Mouse (Mus musculus): ENCODE measurements around the gene Foxd3.

DNA sequence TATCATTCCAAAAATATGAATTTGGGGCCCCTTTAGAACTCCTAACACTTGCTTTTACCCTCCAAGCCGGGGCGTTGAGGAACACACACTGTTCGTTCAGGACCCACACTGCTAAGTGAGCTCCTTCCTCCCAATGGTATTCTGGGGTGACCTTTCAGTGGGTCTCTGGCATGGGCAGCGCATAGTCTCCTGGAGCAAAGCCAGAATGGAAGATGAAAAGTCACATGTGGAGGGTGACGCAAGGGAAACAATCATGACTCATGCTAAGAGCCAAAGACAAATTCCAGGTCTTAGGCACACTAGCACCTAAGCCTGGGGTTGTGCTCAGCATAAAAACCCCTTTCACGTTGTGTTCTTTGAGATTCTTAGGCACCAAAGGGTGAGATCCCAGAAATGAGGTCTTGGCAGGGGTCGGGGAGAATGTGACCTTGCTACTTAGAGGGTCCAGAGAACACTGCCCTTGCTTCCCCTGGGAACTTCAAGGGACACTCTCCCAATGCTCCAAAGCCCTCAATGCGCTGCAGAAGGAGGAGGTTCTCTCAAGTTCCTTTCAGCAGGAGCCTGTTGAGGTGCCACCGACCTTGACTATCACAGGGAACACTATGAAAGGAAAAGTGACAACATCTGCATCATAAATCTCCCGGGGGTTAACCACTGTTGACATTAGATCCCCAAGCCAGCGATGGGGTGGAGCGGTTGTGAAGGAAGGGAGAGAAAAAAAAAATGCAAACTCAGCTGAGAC, 43.3 kb upstream of the Foxd3 start:
- TF ChIP-seq CTCF (IDR thresholded peaks at IDR 0.05; ENCODE audit: extremely low read depth, insufficient read depth, low read length) (no peak), POLR2A (IDR thresholded peaks at IDR 0.05; ENCODE audit: extremely low read depth, insufficient read depth, low read length) (no peak)
